Mouse (Mus musculus) 416B (cell line): ENCODE results near the gene Kxd1.

Experiments used
- DNase-seq: peaks from one replicate; pipeline ENCODE4 v3.0.0; 2011; ENCODE audit warnings: low read depth

Gene Kxd1

DNA sequence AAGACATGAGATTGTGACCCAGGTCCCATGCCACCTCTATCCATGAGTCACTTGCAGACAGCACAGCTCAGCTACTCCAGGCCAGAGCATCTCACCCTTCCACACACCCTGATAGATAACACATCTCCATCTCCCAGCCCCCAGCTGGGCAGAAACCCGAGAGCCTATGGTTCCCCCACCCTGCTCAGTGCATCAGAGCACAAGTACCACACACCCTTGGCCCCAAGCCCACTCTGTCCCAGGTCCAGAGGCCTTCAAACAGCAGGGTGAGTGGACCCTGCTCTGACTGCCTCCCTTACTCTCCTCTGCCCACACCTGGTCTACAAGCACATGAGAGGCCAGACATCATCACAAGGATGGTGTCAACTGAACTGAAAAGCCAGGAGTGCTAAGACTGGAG, 59.8 kb downstream of the Kxd1 start:
- no peak for DNase-seq

DNA sequence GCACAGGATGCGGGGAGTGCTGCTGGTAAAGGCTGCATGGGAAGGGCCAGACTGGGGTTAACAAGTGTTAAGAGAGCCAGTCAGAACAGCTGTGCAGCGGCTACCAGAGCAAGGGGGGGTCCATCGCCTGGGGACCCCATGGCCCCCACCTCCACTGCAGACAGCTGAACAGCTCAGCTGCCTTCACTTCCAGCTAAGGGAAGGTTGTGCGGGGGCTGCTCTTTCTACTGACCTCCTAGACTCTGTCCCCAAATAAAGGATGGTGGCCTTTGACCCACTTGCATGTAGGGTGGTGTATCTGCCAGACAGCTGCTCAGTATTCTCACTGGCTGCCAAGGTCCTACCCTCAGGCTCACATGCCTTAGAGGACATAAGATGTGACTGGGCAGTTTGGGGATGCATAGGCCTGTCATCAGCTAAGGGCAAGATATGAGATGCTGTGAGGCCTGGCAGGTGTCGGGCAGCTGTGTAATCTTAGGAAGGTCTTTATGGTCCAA, 60.5 kb downstream of the Kxd1 start:
- DNase-seq: no peak

DNA sequence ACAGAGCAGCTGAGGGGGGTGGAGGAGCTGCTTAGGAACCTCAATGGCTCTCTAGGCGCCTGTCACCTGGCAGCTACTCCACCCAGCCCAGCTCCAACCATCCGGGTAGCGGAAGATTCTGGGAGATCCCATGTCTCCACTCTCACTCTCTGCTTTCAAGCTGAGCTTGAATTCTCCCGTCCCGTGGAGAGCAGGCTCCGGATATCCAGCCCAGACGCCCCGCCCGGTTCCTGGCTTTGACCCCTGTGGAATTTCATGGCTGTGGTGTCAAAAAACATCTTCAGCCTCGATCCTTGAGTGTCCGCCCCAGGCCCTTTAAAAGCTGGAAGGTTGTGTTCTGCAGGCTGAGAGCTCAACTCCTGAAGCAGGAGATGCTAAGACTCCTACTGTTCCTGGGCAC, 61.0 kb downstream of the Kxd1 start:
- DNase-seq: no peak

DNA sequence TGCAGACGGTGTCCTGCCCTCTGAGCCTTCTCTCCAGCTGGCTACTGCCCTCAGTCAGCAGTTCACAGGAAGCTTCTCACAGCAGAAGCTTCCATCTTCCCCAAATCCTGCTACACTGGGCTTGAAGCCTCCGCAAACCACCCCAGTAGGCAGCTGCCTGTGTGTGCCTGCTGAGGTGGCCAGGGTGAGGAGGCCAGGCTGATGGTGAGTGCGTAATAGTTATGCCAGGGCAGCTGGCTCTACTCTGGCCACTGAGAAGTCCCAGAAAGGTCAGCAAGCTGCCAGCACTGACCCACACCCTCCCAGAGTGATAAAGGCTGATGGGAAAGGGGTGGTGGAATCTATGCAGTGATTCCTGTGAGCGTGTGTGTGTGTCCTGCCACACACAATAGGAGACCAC, 61.5 kb downstream of the Kxd1 start:
- DNase-seq: no peak

DNA sequence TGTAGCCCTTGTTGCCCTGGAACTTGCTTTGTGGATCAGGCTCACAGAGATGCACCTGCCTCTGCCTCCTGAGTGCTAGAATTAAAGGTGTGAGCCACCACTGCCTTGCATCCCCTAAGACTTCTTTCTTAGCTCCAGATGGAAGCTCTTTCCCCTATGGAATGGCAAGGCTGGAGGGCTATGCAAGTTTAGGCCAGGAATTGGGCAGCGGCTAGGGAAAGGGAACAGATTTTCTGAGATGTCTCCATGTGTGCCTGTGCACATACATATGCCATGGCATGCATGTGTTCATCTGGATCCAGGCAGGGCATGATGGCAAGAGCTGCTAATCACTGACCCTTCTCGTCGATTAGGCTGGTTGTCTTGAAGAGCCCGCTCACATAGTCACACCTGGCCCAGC, 62.1 kb downstream of the Kxd1 start:
- DNase-seq: no peak

DNA sequence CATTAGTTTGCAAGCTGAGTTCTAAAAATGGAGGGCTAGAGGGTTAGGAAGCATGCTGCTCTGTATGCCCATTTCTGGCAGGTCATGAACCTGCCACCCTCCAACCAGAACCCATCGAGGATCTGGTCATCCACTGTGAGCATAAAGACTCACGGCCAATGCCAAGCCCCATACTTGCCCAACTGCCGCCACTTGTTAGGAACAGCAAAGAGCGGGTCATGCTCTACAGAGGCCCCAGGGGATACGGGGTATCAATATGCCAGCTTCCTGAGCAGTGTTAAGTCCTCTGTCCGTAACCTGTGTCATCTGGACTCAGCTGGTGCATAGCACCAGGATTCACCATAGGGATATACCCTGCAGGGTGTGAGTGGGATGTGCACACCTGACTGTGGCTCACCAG, 63.6 kb downstream of the Kxd1 start:
- DNase-seq: no peak

DNA sequence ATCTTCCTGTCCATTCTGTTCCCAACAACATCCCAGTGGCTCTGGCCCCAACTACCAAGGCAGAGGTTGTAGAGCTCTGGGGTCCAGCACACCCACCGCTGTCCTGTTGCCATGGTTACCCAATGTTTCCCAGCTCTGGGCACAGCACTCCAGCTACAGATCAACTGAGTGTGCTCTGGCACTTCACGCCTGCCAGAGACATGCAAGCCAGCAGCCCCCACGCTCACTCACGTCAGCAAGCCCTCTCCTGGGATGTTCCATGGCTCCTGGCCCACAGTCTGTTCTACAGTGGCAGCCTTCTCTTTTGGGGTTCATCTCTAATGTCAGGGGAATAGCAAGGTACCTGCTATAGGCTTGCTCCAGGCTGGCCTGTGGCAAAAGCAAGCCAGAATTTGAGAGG, 64.5 kb downstream of the Kxd1 start:
- DNase-seq: no peak

DNA sequence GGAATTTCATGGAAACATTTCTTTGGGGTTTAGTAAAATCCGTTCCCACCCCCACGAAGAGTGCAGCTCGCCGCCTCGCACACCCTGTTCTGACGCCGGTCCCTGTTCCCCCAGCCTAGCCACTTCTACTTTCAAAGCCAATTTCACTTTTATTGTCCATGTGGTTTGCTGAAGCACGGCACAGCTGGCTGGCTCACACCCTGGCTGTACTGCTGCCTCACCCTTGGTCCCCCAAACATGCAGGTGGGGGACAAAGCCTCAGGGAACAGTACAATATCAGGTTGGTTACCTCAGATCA, 65.3 kb downstream of the Kxd1 start:
- DNase-seq: no peak

DNA sequence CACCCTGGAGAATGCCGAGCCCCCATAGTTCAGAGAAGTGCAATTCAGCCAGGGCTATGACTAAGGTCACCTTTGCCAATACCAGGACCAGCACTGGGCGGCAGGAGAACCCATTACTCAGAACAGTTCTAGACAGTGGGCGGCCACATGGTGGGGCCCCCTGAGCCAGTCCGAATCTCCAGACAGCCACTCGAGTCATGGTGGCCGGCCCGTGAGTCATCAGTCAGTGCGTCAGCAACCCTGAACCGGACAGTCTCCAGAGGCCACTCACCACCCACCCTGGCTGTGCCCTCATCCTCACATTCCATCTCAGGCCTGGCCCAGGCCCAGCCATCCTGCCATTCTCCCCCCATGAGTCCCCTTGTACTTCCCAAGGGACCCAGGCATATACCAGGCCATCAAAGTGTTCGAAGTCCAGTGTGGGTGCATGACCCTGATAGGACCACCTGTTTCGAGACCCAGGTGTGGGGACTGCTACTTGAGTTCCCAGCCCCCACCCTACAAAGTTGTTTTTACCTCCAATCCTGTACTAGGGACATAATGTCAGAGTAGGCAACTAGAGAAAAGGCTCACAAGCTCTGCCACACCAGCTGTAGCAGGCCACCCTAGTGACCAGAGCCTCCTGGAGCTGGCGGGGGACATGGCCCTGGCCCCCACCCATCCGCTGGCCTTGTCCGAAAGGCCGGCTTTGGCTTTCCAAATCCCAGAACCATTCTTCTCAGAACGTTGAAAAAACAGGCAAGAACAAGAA, 65.8 kb downstream of the Kxd1 start:
- DNase-seq: peak; percentile 45

DNA sequence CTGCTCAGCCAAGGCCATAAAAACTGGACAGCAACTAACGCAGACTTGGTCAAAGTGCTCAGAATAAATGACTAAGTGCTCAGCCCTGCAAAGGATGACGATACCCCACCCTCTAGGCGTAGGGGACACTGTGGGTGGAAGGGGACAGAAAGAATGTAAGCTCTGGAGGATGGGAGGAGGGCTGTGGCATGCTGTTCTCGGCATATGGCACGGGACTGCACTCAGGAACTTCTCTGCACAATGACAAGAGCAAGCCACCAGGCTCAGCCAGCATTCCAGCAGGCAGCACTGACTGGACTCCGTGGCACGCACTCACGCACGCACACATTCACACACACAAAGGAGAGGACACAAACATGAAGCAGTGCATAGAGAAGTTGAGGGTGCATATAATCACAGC, 67.2 kb downstream of the Kxd1 start:
- no peak for DNase-seq

DNA sequence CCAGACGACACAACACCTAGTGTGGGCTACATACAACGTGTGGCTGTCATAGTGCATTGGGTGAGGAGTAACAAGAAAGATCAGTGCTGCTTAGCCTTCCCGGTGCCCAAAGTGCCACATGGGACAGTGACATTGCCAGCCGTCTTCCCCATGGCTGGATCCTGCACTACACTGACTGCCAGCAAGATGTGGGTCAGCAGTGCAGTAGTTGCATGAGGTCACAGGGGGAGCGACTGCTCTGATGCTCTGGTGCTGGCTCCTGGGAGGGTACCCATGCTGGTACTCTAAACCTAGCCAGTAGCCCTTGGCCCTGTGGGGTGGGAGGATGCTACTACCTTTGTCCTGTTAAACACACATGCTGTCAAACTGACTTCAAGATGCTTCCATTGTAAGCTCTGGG, 67.6 kb downstream of the Kxd1 start:
- no peak for DNase-seq

DNA sequence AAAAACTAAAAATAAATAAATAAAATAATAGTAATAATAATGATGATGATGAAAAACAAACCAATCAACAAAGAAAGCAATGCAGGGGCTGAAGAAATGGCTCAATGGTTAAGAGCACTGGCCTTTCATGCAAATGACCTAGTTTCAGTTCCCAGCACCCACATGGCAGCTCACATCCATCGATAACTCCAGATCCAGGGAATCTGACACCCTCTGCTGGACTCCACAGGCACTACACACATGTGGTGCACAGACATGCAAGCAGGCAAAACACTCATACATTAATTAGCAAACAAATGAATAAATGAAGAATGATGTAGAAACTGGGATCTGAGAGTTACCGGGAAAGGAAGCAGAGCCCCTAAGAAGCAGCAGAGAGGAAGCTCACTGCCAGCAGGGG, 68.1 kb downstream of the Kxd1 start:
- DNase-seq: no peak

DNA sequence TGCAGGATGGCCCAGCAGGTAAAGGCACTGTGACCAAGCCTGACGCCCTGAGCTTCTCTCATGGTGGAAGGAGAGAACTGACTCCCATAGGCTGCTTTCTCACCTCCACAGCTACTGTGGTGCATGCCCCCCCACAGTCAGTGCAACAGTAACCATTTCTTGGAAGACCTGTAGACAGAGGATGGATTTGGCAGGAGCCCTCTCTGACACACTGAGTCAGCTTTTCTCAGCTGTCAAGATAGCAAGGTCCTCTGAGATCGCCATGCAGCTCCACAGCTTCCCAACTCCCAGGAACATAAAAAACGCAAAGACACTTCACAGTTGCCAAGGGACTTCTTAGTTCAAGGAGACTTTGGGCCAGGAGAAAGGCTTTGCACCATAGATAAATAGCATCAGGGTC, 69.3 kb downstream of the Kxd1 start:
- DNase-seq: no peak
